Mouse (Mus musculus) spleen, adult 12 weeks (tissue): ENCODE measurements around the gene Dlk2.

Experiments used
- DNase-seq: peaks from one replicate; pipeline ENCODE4 v3.0.0; 2022; ENCODE audit warnings: low spot score

Gene Dlk2

DNA sequence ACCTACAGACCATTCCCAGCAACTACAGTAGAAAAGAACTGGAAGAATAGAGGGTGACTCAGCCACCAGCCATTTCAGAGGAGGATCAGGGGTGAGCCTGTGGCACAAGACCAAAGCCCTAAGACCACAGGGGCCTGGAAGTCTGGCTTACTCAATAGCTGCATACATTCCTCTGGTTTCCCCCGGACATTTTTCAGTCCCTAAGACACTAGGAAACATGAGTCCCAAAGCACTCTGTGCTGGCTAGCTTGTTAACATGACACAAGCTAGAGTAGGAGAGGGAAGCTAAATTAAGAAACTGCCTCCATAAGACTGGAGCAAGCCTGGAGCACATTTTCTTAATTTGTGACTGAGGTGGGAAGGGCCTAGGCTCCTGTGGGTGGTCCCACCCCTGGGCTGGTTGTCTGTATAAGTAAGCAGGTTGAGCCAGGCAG lies 23.4 kb upstream of the Dlk2 start:
- DNase-seq, result no peak

DNA sequence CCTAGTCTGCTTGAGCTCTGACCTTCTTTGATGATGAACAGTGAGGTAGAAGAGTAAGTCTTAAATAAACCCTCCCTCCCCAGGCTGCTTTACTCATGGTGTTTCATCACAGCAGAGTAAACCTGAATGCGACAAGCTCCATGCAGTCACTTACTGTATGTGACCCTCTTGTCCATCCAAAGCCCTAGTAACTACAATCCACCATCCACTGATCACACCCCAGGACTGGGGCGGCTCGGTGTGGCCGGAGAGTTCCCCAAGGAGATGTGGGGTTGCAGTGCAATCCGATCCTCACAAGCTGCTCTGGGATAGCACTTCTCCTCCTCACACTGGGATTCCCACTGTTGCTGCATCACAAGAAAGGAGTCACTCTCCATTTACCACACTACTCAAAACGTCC lies 22.8 kb upstream of the Dlk2 start:
- no peak for DNase-seq

DNA sequence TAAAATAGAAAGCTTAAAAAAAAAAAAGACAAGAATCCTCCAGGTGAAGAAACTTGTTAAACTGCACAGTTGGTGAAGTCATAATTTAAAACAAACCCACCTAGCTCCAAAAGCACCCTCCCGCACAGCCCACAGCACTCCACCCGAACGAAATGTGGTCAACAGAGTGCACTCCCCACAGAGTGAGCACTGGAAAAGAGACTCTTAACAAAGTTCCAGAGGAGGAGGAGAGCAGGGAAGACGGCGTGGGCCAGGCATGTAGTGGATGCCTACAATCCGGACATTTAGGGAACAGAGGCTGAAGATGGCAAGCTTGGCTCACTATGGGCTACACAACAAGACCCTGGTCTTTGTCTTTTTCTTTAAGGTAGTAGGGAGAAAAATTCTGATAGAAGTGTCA lies 22.2 kb upstream of the Dlk2 start:
- no peak for DNase-seq

DNA sequence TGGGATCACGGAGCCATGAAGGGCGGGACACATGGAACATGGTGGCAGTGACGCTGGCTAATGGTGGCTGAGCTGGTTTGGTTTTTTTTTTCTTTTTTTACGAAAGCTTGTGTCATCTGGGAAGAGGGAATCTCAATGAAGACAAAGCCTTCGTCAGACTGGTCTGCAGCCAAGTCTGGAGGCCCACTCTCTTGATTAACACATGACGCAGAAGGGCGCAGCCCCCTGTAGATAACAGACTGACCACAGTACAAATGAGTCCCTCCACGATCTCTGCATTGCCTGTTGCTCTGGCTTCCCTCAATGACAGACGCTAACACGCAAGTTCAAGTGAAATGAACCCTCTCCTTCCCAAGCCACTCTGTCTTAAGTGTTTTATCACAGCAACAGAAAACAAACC lies 21.7 kb upstream of the Dlk2 start:
- DNase-seq, result no peak

DNA sequence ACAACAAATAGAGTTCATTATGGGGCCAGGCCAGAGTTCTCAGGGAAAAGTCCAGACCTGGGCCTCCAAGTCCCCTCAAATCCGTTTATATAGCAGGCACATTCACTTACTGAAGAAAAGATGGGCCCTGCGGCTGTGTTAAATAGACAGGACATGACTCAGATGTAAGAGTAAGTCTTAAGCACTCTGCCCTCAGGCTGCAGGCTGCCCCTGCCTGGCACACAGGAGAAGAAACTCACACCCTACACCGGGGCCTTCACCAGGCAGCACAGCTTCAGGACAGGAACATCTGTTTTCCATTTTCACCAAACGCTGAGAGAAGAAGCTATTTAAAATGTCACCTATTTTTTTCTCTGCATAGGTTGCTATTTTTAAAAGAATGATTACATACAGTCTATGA lies 19.6 kb upstream of the Dlk2 start:
- DNase-seq, result no peak

DNA sequence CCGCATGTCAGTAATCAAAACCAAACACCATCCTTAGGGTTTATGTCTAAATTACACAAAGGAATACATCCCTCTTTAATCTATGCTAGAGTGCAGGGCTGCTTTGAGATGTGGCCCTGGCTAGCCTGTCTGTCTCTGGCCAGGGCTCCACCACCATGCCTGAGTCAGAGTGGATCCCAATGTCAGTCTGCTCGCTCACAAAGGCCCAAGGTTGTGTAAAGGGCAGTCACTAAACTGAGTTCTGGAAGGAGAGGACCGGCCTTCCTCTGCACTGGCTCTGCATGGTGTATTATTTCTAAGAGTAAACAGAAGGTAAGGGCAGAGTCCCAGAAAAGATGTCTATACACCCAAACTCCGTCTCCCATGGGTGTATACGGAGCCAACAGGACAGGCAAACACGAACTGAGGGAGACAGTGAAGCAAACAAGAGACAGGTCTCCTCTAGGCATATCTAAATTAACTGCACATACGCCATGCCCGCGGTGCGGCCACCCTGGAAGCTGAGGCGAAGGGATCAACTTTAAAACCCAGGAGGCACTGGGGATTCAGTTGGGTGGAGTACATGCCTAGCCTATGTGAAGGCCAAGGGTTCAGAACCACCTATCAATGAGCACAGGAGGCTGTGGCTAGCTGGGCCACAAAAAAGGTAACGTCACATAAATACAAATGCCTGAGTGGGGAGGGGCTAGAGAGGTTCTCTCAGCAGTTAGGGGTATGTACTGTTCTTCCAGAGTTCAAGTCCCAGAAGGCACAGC lies 19.0 kb upstream of the Dlk2 start:
- DNase-seq, result no peak

DNA sequence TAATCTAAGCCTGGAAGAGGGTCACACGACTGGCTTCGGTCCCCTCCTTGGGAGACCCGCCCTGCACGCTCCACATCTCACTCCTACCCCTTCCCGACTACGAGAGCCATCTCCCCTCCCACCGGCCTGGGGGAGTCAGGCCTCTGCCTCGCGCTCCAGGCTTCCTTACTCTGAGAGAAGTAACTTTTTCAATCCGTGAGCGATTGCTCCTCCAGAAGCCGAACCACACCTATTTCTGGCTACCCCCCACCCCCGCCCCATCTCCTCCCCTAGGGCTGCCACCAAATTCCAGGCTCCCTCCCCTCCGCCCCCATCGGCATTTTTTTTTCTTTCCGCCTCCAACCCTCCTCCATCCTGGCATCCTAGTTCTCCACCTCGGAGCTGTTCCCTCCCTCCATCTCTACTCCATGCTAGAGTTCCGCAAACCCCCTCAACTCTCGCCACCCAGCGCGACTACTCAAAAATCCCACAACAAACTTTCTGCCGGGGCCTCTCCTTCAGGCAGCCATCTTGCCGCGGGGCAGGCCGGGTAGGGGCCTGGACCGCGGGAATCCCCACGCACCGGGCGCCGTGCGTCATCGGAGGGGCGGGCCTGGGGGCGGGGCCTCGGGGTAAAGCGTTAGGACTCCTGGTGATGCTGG lies 14.6 kb upstream of the Dlk2 start, which contains the start of gene Tjap1:
TSS of gene Tjap1 (minus strand) at position 544 of the 641 bp plus-strand sequence.
- DNase-seq, result peak; percentile 67

DNA sequence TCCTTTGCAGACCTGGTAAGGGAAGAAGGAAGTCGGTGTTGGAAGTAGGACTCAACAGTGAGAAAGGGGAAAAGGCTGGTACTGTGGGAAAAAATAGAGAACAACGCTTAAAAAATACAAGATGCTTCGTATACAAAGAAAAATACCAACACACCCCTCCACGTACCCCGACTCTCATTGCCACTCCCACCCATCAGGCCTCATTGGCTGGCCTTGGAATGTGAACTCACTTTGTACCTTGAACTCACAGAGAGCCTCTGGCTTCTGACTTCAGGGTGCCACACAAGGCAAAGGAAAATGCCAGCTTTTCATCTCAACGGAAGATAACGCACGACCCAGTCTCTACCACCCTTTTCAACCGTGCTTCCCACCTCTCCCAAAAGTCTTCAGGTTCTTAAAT lies 14.1 kb upstream of the Dlk2 start:
- DNase-seq, result no peak

DNA sequence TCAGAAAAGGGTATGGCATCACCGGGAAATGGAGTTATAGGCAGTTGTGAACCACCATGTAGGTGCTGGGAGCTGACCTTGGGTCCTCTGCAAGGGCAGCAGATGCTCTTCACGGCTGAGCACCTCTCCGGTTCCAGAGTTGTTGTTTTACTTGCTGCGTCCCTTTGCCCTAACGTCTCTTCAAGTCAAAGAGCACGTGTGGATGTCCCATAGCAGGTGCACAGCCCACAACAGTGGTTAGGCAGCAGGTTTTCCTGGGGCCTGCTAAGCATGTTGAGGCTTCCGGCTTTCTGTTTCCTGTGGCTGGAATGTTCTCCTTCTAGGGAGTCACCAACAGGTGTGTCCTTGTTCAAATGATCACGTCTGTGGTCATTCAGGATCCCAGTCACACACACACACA lies 13.3 kb upstream of the Dlk2 start:
- no peak for DNase-seq

DNA sequence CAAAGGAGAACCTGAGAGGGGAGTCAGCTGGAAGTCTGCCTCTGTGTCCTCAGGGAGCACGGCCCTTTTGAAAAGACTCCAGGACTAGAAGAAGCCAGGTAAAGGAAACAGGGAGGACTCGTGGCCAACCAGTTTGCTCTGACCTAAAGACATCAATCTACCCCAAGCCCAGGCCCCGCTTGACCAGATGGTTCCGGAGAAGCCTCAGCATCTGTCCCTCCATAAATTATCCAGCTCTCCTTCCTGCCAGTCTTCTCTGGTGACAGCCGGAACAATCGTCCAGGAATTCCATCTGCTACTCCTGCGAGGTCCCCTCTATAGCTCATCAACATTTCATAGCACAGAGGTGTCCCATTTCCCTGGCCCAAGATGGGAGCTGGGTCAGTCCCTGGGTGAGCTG lies 12.6 kb upstream of the Dlk2 start:
- DNase-seq, result no peak

DNA sequence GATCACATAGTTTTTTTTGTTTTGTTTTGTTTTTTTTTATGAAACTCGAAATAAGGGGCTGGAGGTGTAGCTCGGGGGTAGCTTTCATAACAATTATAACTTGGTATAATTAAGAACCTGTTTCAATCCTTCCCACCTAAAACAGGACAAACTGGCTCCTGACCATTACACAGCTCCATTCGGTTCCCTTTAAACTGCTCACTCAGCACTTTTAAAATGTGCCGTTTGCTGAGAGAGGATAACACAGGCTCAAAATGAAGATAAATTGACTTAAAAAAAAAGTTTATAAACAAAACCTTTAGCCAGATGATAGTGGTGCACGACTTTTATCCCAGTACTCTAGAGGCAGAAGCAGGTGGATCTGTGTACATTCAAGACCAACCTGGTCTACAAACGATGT lies 11.8 kb upstream of the Dlk2 start:
- DNase-seq, result no peak

DNA sequence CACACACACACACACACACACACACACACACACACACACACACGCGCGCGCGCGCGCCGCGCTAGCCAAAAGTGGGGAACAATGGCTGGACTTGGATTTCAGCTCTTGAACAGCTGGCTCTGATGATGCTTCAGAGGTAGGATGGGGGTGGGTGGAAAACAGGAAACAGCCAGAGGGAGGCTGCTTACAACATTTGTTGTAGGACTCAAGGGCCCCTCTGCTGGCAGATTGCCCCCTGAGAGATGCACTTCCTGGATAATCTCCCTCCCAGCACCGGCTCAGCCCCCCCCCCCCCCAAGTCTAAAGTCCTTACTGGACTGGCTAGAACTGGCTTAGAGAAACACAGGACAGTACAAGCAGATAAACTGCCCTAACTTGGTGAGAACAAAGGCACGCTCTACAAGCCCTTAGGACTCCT lies 9.5 kb upstream of the Dlk2 start:
- no peak for DNase-seq

DNA sequence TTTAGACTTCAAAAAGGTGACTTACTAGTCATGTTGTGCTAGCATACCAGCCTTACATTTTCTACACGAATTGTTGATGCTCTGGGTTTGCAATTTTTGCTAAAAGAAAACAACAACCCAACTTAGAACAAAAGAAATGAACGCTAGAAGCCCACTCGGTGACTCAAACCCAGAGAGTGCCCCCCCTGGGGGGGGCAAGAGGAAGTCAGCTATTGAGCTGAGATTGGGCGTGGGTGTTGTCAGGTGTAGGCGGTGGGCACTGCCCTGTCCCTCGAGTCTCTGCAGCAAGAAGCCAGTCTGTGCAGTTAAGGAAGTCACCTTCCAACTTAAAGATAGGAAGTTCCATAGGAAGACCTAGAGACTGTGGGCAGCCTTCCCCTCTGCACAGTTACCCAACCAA lies 620 bp upstream of the Dlk2 start:
- no peak for DNase-seq

DNA sequence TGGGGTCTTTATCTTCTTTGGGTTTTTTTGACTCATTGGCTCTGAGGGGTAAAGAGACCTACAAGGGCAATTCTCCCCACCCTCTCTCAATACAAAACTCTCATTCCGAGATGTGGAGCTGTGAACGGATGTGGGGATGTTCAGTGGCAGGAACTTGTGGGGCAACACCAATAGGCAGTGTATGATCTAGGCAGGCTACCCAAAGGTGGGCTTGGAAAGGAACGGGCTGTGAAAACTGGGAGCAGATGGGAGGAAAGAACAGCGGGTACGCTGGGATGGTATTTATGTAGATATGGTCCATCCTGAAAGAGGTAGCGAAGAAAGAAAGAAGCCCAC lies 225 bp upstream of the Dlk2 start:
- DNase-seq, result no peak

DNA sequence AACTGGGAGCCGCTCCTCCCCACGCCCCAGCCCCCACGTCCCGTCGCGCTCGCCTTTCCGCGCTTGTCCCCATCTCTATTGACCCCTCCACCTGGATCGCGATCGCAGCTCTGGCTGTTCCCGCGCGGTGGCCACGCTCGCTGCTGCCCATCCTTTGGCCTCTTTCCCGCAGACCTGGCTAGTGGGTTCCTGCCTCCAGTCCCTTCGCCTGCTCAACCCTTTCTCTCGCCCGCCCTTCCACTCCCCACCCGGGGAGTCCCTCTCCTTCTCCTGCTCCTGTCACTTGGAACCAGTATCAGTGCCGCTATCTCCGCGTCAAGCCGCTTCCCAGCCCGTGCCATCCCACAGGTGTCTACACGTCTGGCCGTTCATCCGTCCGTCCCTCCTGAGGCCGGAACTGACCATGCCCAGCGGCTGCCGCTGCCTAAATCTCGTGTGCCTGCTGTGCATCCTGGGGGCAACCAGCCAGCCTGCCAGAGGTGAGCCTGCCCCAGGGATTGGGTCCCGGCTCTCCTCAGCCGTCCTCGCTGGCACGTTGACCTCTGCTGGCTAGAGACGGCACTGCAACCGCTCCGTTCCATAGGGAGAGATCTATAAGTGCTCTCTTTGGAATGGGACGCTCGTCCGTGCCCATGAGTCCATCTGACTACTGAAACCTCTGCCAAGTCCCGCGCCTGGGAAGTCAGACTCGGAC lies 1.1 kb downstream of the Dlk2 start:
- DNase-seq, result peak; percentile 52

DNA sequence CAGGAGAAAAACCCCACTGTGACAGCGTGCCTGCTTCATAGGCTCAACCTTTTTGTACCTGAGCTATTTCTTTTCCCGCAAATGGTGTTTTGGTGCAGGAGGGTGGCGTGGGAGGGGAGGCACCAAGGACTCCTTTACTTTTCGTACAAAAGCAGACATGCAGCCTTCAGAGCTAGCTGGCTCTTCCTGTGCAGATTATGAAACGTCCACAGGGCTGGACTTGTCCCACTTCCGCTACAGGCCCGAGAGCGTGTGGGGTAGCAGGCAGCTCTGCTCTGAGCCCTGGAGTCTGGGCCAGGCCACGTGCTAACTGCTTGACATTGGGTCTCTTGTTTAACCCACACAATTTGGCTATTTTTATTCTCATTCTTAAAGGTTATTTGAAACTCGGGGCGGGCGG lies 4.7 kb downstream of the Dlk2 start:
- no peak for DNase-seq

DNA sequence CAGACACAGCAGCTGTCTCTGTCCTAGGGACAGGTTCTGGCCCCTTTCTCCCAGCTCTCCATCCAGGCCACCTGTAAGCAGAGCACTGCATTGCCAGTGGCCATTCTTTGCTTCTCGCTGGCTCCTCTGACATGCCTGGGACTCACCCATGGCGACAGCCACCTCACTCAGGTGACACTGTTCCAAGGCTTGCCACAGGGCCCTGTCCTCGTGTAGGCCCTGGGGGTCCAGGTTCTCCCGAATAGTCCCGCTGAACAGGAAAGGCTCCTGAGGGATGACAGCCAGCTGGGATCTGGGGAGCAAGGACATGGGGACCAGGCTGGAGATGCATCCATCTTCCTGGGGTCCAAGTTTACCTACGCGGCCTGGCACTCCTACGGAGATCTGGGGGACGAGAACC lies 7.0 kb downstream of the Dlk2 start:
- no peak for DNase-seq

DNA sequence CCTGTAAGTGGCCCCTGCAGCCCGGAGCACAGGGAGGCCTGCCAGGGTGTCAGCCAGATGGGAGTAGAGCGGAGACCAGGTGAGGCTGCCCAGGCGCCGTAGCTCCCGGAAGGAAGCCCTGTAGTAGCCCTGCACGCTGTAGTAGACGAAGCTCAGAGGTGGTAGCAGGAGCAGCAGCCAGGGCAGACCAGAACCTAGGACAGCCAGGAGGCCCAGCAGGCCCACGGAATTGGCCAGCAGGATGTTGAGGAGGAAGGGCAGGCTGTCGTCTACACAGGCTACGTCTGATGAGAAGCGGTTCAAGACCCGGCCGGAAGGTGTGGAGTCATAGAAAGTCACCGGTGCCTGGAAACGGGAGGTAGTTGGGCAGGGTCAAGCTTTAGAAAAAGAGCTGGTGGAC lies 9.7 kb downstream of the Dlk2 start:
- DNase-seq, result no peak

DNA sequence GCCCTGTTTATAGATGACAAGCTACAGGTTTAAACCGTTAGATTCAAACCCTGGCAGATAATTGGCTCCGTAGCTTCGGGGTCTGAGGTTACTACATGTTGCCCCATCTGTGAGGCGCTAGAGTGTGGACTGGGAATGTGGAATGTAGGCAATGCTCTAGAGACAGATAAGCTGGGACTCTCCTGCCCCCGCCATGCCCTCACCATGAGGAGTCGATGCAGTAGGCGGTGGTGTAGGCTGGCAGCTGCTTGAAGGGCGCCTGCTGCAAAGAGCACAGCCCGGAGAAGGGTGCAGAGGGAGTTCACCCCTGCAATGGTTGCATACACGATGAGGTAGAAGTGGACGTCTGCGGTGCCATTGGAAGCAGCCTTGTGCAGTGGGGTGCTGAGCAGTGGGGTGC lies 12.6 kb downstream of the Dlk2 start:
- DNase-seq, result no peak

DNA sequence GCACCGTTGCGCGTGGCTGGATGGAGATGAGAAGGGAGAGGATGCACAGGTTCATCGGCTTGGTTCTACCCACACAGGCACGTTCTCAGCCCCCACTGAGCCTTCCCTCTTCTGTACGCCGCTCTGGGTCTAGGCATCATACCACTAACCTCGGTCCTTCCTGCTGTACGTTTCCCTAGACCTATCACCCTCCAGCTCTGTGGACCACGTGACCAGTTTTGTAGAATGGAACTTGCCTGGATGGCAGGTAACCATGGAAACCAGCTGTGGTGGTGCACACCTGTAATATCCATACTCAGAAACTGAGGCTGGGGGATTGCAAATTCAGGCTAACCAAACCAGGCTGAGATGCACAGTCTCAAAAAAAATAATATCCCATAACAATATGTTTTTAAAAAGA lies 13.3 kb downstream of the Dlk2 start:
- DNase-seq, result no peak

DNA sequence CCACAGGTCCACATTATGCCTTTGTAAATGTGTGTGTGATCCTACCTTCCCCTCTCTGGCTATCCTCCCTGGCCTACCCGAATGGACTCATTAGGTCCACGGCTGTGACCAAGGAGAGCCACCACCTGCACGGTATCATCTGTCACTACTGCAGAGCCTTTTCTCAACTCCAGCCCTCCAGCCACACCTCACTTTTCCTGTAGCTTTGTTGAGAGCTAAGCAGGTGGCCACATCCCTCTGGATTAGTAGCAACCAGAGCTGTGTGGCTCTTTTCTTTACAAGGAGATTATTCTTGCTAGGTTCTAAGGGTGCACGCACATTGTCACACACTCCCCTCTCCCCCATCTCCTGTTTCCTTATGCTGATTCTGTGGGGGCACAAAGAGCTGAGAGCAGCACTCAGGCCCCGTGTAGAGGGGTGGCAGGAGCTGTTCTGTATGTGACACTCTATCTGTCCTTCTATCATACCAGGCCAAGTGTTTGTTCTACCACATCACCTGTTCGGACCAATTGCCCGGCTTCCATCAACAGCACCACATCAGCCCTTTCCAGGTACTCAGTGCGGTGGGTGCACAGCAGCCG lies 16.0 kb downstream of the Dlk2 start:
- DNase-seq, result no peak

DNA sequence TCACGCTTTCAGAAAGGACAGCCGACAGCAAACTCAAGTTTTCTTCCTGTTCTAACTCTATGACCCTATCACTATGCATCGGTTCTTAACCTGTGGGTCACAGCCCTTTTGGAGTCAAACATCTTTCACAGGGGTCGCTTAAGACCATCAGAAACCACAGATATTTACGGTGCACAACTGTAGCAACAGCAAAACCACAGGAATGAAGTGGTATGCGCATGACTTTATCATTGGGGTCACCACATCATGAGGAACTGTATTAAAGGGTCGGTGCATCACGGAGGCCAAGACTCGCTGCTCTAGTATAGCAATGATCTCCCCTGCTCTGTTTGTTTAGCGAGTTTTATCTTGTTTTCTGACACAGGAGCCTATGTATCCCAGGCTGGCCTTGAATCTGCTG lies 18.6 kb downstream of the Dlk2 start:
- no peak for DNase-seq

DNA sequence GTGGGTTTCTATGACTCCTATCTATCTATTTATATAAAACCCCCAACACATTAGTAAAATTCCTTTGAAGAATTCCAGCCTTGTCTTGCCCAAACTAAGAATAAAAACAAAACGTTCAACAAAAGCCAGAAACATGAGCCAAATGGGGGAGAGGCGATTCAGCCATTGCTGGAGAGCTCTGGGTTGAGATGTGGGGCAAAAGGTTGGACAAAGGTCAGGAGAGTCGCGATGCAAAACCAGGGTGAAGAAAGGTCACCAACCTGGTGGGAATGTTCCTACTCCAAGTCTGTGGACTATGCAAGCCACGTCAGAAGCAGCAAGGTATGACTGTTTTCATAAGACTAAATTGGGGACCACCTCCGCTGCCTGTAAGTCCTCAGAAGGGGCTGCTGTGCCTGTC lies 23.3 kb downstream of the Dlk2 start:
- no peak for DNase-seq
